Mouse (Mus musculus): ENCODE data around the gene Pcca. TPM values are rescaled to one million over a fixed set of nuclear protein-coding genes. Genes with fewer than 3 reads are reported as not detected.
"Not testable (repeated sequence)": the region's sequence is repeated elsewhere in the genome, so short reads cannot be mapped to it uniquely, and the experiment has no call there.

Gene Pcca
- polyA plus RNA-seq, 1 experiment from 2014 or later: 27.6 TPM

- Histone ChIP-seq H3K9me3 (no peaks in the 10 kb centered on the region), H3K36me3 (no peaks in the 10 kb centered on the region), H3K4me3 (no peak overlapping the region), H3K4me1 (no peaks in the 10 kb centered on the region), H3K27ac (no peak overlapping the region), H3K27me3 (ENCODE audit: insufficient read depth, poor library complexity, severe bottlenecking) (no peaks in the 10 kb centered on the region)
- 25% methylated on average over 2 of the region's 2 CpGs for WGBS
- DNase-seq (ENCODE audit: low spot score): no peak
Measured at GRCm38 (mm10) chr14:122509058-122509457, 25.1 kb upstream of the Pcca start.

DNA sequence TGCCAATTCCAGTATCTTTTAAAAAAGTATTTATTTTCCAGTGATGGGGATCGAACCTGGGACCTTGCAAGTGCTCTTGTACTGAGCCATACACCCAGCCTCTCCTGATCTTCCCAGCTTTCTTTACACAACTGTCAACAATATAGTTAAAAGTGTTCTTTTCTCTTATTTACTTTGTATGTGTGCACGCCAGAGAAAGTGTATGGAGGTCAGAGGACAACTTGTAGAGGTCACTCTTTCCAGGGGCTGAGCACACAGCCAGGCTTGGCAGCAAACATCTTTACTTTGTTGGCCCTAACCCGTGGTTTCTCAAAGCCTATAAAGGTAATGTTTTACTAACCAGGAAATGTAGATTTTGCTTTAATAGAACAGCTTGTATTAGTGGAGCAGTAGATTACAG is 22.6 kb upstream of the Pcca start:
- no peaks in the 10 kb centered on the region for H3K4me1 ChIP-seq
- WGBS: 64% methylated on average over 3 of the region's 3 CpGs
- no peaks in the 10 kb centered on the region for H3K27me3 ChIP-seq (ENCODE audit: insufficient read depth, poor library complexity, severe bottlenecking)
- no peak for DNase-seq (ENCODE audit: low spot score)
- no peaks in the 10 kb centered on the region for H3K36me3 ChIP-seq
- no peaks in the 10 kb centered on the region for H3K9me3 ChIP-seq
- H3K4me3 ChIP-seq: no peak overlapping the region
- H3K27ac ChIP-seq: no peak overlapping the region

- H3K4me3 ChIP-seq: no peak overlapping the region
- no peak overlapping the region for H3K27ac ChIP-seq
- no peaks in the 10 kb centered on the region for H3K9me3 ChIP-seq
- WGBS: 65% methylated on average over 1 of the region's 1 CpGs
- H3K4me1 ChIP-seq: no peaks in the 10 kb centered on the region
- no peaks in the 10 kb centered on the region for H3K36me3 ChIP-seq
- no peak for DNase-seq (ENCODE audit: low spot score)
- no peaks in the 10 kb centered on the region for H3K27me3 ChIP-seq (ENCODE audit: insufficient read depth, poor library complexity, severe bottlenecking)
Measured at GRCm38 (mm10) chr14:122513511-122514036, 20.6 kb upstream of the Pcca start.

GRCm38 (mm10) chr14:122528475-122528874 is 5.6 kb upstream of the Pcca start:
- H3K27ac ChIP-seq: no peak overlapping the region
- no peaks in the 10 kb centered on the region for H3K36me3 ChIP-seq
- no peaks in the 10 kb centered on the region for H3K27me3 ChIP-seq (ENCODE audit: insufficient read depth, poor library complexity, severe bottlenecking)
- WGBS: 75% methylated on average over 4 of the region's 4 CpGs
- no peaks in the 10 kb centered on the region for H3K9me3 ChIP-seq
- no peak for DNase-seq (ENCODE audit: low spot score)
- H3K4me1 ChIP-seq: no peaks in the 10 kb centered on the region
- no peak overlapping the region for H3K4me3 ChIP-seq

- no peak overlapping the region for H3K27ac ChIP-seq
- WGBS: 89% methylated on average over 1 of the region's 1 CpGs
- no peaks in the 10 kb centered on the region for H3K27me3 ChIP-seq (ENCODE audit: insufficient read depth, poor library complexity, severe bottlenecking)
- no peaks in the 10 kb centered on the region for H3K9me3 ChIP-seq
- no peak for DNase-seq (ENCODE audit: low spot score)
- no peak overlapping the region for H3K4me3 ChIP-seq
- H3K4me1 ChIP-seq: 0 out of 2 replicates have a peak, but pooled peaks cover 3% of the 10 kb centered on the region
- no peaks in the 10 kb centered on the region for H3K36me3 ChIP-seq
Measured at GRCm38 (mm10) chr14:122535986-122536385, 1.9 kb downstream of the Pcca start.

- DNase-seq (ENCODE audit: low spot score): no peak
- Histone ChIP-seq H3K4me3 (no peak overlapping the region), H3K27ac (no peak overlapping the region), H3K9me3 (no peaks in the 10 kb centered on the region), H3K27me3 (ENCODE audit: insufficient read depth, poor library complexity, severe bottlenecking) (no peaks in the 10 kb centered on the region), H3K4me1 (no peaks in the 10 kb centered on the region), H3K36me3 (peaks cover 4% of the 10 kb centered on the region; the same call in 1 of the 2 replicates)
- 93% methylated on average over 1 of the region's 1 CpGs for WGBS
Measured at GRCm38 (mm10) chr14:122548421-122548820, 14.3 kb downstream of the Pcca start.

- 68% methylated on average over 1 of the region's 1 CpGs for WGBS
- no peak for DNase-seq (ENCODE audit: low spot score)
- peaks cover 4% of the 10 kb centered on the region; the same call in 1 of the 2 replicates for H3K36me3 ChIP-seq
- no peaks in the 10 kb centered on the region for H3K4me1 ChIP-seq
- no peak overlapping the region for H3K4me3 ChIP-seq
- no peaks in the 10 kb centered on the region for H3K27me3 ChIP-seq (ENCODE audit: insufficient read depth, poor library complexity, severe bottlenecking)
- no peaks in the 10 kb centered on the region for H3K9me3 ChIP-seq
- no peak overlapping the region for H3K27ac ChIP-seq
Measured at GRCm38 (mm10) chr14:122548905-122549304, 14.8 kb downstream of the Pcca start.

GRCm38 (mm10) chr14:122552761-122553445 is 18.8 kb downstream of the Pcca start:
- Histone ChIP-seq H3K27ac (no peak overlapping the region), H3K27me3 (ENCODE audit: insufficient read depth, poor library complexity, severe bottlenecking) (no peaks in the 10 kb centered on the region), H3K4me3 (no peak overlapping the region), H3K36me3 (peaks cover 4% of the 10 kb centered on the region; the same call in 1 of the 2 replicates), H3K9me3 (no peaks in the 10 kb centered on the region), H3K4me1 (no peaks in the 10 kb centered on the region)
- 70% methylated on average over 7 of the region's 7 CpGs for WGBS
- no peak for DNase-seq (ENCODE audit: low spot score)

- H3K27me3 ChIP-seq (ENCODE audit: insufficient read depth, poor library complexity, severe bottlenecking): no peaks in the 10 kb centered on the region
- no peak overlapping the region for H3K27ac ChIP-seq
- WGBS: 89% methylated on average over 9 of the region's 9 CpGs
- H3K4me3 ChIP-seq: no peak overlapping the region
- no peaks in the 10 kb centered on the region for H3K9me3 ChIP-seq
- no peak for DNase-seq (ENCODE audit: low spot score)
- no peaks in the 10 kb centered on the region for H3K36me3 ChIP-seq
- H3K4me1 ChIP-seq: no peaks in the 10 kb centered on the region
Measured at GRCm38 (mm10) chr14:122557353-122557752, 23.2 kb downstream of the Pcca start.

- not testable (repeated sequence) for H3K36me3 ChIP-seq; H3K27me3 ChIP-seq (ENCODE audit: insufficient read depth, poor library complexity, severe bottlenecking); H3K27ac ChIP-seq; DNase-seq (ENCODE audit: low spot score); H3K4me3 ChIP-seq; H3K4me1 ChIP-seq; H3K9me3 ChIP-seq
- WGBS: 90% methylated on average over 1 of the region's 1 CpGs
Measured at GRCm38 (mm10) chr14:122560893-122561452, 26.8 kb downstream of the Pcca start.

DNA sequence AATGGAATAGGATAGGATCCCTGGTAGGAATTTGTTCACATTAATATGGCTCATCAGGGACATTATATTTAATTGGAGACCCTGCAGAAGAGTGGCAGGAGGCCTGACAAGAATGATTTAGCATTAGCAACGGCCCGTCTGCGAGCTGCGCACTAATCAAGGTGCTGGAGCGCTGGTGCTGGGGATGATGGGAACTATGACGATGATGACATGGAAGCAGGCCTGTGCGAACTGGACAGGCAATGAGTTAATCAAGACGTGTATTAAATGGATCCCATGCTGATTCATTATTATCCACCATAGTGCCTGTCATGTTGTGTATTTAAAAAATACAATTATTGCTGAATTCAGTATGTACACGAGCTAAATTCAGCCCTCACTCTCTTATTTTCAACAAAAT is 36.7 kb downstream of the Pcca start:
- no peaks in the 10 kb centered on the region for H3K4me1 ChIP-seq
- H3K4me3 ChIP-seq: no peak overlapping the region
- H3K9me3 ChIP-seq: no peaks in the 10 kb centered on the region
- 91% methylated on average over 9 of the region's 9 CpGs for WGBS
- DNase-seq (ENCODE audit: low spot score): no peak
- no peaks in the 10 kb centered on the region for H3K36me3 ChIP-seq
- no peak overlapping the region for H3K27ac ChIP-seq
- no peaks in the 10 kb centered on the region for H3K27me3 ChIP-seq (ENCODE audit: insufficient read depth, poor library complexity, severe bottlenecking)

DNA sequence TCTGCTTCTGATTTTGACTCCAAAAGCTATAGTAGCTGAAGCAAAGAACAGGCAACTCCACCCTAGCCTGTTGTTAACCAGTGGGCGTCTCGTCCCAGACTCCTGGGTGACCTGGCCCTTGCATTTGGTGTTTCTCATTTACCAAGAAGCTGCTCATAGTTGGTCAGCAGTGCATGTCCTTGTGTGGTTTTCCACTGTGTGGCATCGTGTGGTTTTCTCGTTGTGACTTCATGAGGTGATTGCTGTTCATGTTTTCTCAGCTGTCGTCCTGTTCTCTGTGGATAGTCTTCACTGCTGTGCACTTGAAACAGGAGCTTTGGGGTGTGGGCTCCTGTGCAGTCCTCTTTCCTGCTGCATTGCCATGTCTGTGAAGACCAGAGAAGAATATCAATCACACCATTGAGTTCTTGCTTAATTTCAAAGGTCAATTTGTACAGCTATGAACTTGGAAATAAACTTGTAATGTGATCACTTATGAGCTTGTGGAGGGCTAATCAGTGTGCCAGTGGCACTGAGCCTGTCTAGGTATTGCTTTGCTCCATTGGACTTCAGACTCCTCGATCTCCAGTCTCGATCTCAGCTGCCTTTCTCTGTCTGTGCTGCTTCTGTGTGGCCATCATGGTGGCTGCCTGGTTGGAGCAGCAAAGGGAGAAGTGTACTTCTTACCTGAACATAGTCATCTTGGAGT is 40.1 kb downstream of the Pcca start:
- no peaks in the 10 kb centered on the region for H3K27me3 ChIP-seq (ENCODE audit: insufficient read depth, poor library complexity, severe bottlenecking)
- H3K9me3 ChIP-seq: 0 out of 2 replicates have a peak, but pooled peaks cover 4% of the 10 kb centered on the region
- no peaks in the 10 kb centered on the region; the same call in 1 of the 2 replicates for H3K36me3 ChIP-seq
- H3K27ac ChIP-seq: no peak overlapping the region
- DNase-seq (ENCODE audit: low spot score): no peak
- 82% methylated on average over 7 of the region's 7 CpGs for WGBS
- H3K4me3 ChIP-seq: no peak overlapping the region
- no peaks in the 10 kb centered on the region for H3K4me1 ChIP-seq

- Histone ChIP-seq H3K27me3 (ENCODE audit: insufficient read depth, poor library complexity, severe bottlenecking) (no peaks in the 10 kb centered on the region), H3K36me3 (no peaks in the 10 kb centered on the region; the same call in 1 of the 2 replicates), H3K27ac (no peak overlapping the region), H3K4me3 (no peak overlapping the region), H3K9me3 (0 out of 2 replicates have a peak, but pooled peaks cover 4% of the 10 kb centered on the region), H3K4me1 (no peaks in the 10 kb centered on the region; the same call in 1 of the 2 replicates)
- 79% methylated on average over 4 of the region's 4 CpGs for WGBS
- DNase-seq (ENCODE audit: low spot score): no peak
Measured at GRCm38 (mm10) chr14:122577816-122578215, 43.7 kb downstream of the Pcca start.

Measured in heart, embryonic 10.5 days (tissue).